Mouse (Mus musculus) cerebellum, adult (tissue): ENCODE results near the gene Tdrd1.

Source experiments
- ATAC-seq: cut with Nextera tagmentation; 2 replicates; pipeline ENCODE4 v1.9.2; 2017; ENCODE audit warnings: mild to moderate bottlenecking, moderate library complexity, mixed read lengths; ENCODE audit not compliant: insufficient number of reproducible peaks, low FRiP score, low TSS enrichment

Gene Tdrd1

GRCm38 (mm10) chr19:56907850-56908249 lies 81.8 kb downstream of the Tdrd1 start:
- no peak for ATAC-seq

GRCm38 (mm10) chr19:56908472-56909270 lies 82.7 kb downstream of the Tdrd1 start:
- ATAC-seq: peak; percentile 41; the same call in 1 of the 2 replicates

DNA sequence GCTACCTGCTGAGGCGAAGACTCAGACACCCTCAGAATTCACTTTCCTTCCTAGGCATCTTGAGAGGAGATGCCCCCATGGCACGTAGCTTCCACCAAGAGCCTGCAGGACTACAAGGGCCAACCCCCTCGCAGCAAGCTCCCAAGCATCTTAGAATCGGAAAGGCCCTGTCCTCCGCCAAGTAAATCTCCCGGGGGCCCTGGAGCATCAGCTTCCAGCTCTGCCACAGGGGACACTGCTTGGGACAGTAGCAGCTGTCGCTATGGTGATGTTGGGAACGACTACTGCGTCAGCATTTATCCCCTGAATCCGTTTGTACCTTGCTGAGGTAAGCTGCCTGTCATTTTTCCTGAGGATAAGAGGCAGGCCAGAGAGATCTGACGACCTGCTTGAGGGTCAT lies 84.6 kb downstream of the Tdrd1 start:
- ATAC-seq: no peak

DNA sequence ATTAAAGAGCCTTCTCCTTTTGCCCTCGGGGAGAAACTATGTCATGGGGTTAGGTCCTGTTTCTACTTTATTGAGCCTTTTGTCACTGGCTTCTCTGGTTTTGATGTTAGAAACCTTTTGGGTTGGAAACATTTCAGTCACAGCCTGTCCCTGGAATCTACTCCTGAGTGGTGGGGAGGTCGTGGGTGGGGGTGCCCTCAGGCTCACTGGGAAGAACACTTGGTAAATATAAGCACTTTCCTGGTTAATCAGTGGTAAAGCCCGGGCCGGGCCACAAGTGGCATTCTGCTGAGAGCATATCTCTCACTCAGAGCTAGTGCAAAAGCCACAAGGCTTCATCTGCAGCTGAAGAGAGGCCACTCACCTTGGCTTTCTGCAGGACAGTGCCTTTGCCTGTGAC lies 87.8 kb downstream of the Tdrd1 start:
- ATAC-seq: no peak

DNA sequence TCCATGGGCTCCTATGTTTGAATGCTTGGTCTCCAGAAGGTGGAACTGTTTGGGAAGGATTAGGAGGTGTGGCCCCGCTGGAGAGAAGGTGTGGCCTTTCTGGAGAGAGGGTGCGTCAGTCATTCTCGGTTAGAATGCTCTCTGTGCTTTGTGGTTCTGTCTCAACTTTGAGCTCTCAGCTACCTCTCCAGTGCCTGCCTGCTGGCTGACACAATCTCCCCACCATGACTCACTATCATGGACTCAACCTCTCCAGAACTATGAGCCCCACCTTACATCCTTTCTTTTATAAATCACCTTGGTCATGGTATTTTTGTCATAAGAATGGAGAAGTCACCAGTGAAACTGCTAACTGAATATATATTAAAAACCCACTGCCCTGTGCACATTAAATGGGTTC lies 88.6 kb downstream of the Tdrd1 start:
- ATAC-seq: no peak

GRCm38 (mm10) chr19:56915084-56915483 lies 89.1 kb downstream of the Tdrd1 start:
- ATAC-seq: no peak
